Mouse (Mus musculus) G1E (cell line): ENCODE data around the gene Tcirg1. TPM values are rescaled to one million over a fixed set of nuclear protein-coding genes. Genes with fewer than 3 reads are reported as not detected.

ENCODE experiments used
- ATAC-seq: 2 replicates; pipeline ENCODE4 v1.8.0; 2016; ENCODE audit warnings: mild to moderate bottlenecking; ENCODE audit not compliant: insufficient number of reproducible peaks, poor library complexity, low FRiP score, severe bottlenecking; ENCODE audit errors: extremely low read depth
- DNase-seq: peaks from one replicate; pipeline ENCODE4 v3.0.0; 2012; ENCODE audit warnings: low spot score
- H3K27me3 ChIP-seq: 2 replicates; pipeline ENCODE4 v1.6.1; 2012; ENCODE audit warnings: mild to moderate bottlenecking, low read length, inconsistent platforms; ENCODE audit not compliant: insufficient read depth
- H3K36me3 ChIP-seq: replicated peaks from 2 replicates; pipeline ENCODE3; 2012; ENCODE audit warnings: mild to moderate bottlenecking, inconsistent platforms
- H3K4me1 ChIP-seq: 2 replicates; pipeline ENCODE4 v1.6.1; 2012; ENCODE audit warnings: low read depth, low read length, inconsistent platforms, mixed read lengths; ENCODE audit not compliant: insufficient read depth
- H3K4me3 ChIP-seq: 2 replicates; pipeline ENCODE4 v1.5.1; 2012; ENCODE audit warnings: low read depth, mild to moderate bottlenecking, inconsistent platforms, low read length, moderate library complexity, mixed read lengths
- H3K9me3 ChIP-seq: replicated peaks from 2 replicates; pipeline ENCODE4 v1.6.1; 2012; ENCODE audit warnings: inconsistent platforms
- CTCF ChIP-seq: IDR thresholded peaks from 2 replicates; pipeline ENCODE4 v1.5.1; 2012; ENCODE audit warnings: low read depth, low read length, inconsistent platforms, mixed read lengths
- GATA1 ChIP-seq: IDR thresholded peaks from 2 replicates; pipeline ENCODE4 v1.6.1; 2012; ENCODE audit warnings: borderline replicate concordance, low read length, inconsistent platforms, mixed read lengths
- GATA2 ChIP-seq: IDR thresholded peaks from 2 replicates; pipeline ENCODE4 v1.6.1; 2012; ENCODE audit warnings: low read depth, low read length, inconsistent platforms, borderline replicate concordance
- POLR2AphosphoS5 ChIP-seq: IDR thresholded peaks from 2 replicates; pipeline ENCODE4 v1.6.1; 2012; ENCODE audit warnings: low read depth, low read length, inconsistent platforms; ENCODE audit not compliant: insufficient replicate concordance
- TAL1 ChIP-seq: conservative IDR thresholded peaks from 2 replicates; pipeline ENCODE4 v1.6.1; 2012; ENCODE audit warnings: low read depth, low read length, inconsistent platforms, mixed read lengths
- polyA plus RNA-seq: library from polyadenylated mRNA; stranded (reverse); fragments of >175 nt; gene quantifications from 2 replicates; pipeline ENCODE4 v1.2.3, GENCODE M21; 2012
- total RNA-seq, 2 experiments: library from RNA; stranded (forward) in 1 of 2; stranded (reverse) in 1 of 2; fragments of 200-1000 nt in 1 of 2; fragments of >200 nt in 1 of 2; fragmentation: Nextera tagmentation in 1 of 2; gene quantifications; 2 replicates each; pipeline ENCODE4 v1.2.3; 2014 to 2017

Tcirg1 gene
- total and polyA plus RNA-seq, 3 experiments, result 30.7 to 43.9 (median 37.0) TPM

GRCm38 (mm10) chr19:3935896-3936850 lies 29.2 kb upstream of the Tcirg1 start:
- Histone ChIP-seq H3K36me3 (no peaks in the 10 kb centered on the region), H3K27me3 (peaks cover 22% of the 10 kb centered on the region), H3K4me1 (peaks cover 6% of the 10 kb centered on the region), H3K4me3 (peak overlapping the region; percentile 13; the same call in 1 of the 2 replicates), H3K9me3 (no peaks in the 10 kb centered on the region)
- no peak for ATAC-seq
- TF ChIP-seq GATA1 (no peak), POLR2AphosphoS5 (no peak), CTCF (no peak), GATA2 (no peak), TAL1 (no peak)
- DNase-seq, result no peak

GRCm38 (mm10) chr19:3935032-3935895 lies 28.3 kb upstream of the Tcirg1 start, which contains the start of gene Unc93b1:
TSS of gene Unc93b1 (plus strand) at chr19:3935186.
- Histone ChIP-seq H3K9me3 (no peaks in the 10 kb centered on the region), H3K4me3 (peak within 1 kb of the TSS; percentile 13; the same call in 1 of the 2 replicates), H3K4me1 (peaks cover 6% of the 10 kb centered on the region), H3K27me3 (peaks cover 27% of the 10 kb centered on the region), H3K36me3 (no peaks in the 10 kb centered on the region)
- no peak for ATAC-seq
- TF ChIP-seq POLR2AphosphoS5 (no peak), GATA2 (no peak), GATA1 (no peak), TAL1 (no peak), CTCF (no peak)
- no peak for DNase-seq

- Histone ChIP-seq H3K36me3 (no peaks in the 10 kb centered on the region), H3K4me3 (no peak overlapping the region), H3K9me3 (no peaks in the 10 kb centered on the region), H3K27me3 (peaks cover 51% of the 10 kb centered on the region), H3K4me1 (peaks cover 6% of the 10 kb centered on the region)
- DNase-seq, result no peak
- TF ChIP-seq CTCF (no peak), POLR2AphosphoS5 (no peak), GATA1 (no peak), TAL1 (no peak), GATA2 (no peak)
- ATAC-seq, result no peak
These were observed 24.8 kb upstream of the Tcirg1 start for GRCm38 (mm10) chr19:3931716-3932115.

- ATAC-seq (no peak), DNase-seq (no peak)
- H3K4me1 ChIP-seq, result no peaks in the 10 kb centered on the region; the same call in 1 of the 2 replicates
- no peak overlapping the region for H3K4me3 ChIP-seq
- no peaks in the 10 kb centered on the region for H3K36me3 ChIP-seq
- TF ChIP-seq POLR2AphosphoS5, result no peak
- TF ChIP-seq GATA1, result no peak
- TF ChIP-seq CTCF, result no peak
- TF ChIP-seq TAL1, result no peak
- no peak for TF ChIP-seq GATA2
- H3K9me3 ChIP-seq, result no peaks in the 10 kb centered on the region
- peaks cover 52% of the 10 kb centered on the region for H3K27me3 ChIP-seq
These were observed 23.5 kb upstream of the Tcirg1 start for GRCm38 (mm10) chr19:3930262-3931057.

GRCm38 (mm10) chr19:3929211-3929941 lies 22.4 kb upstream of the Tcirg1 start, which contains the start of gene Aldh3b1:
TSS of gene Aldh3b1 (minus strand) at chr19:3929808.
- H3K36me3 ChIP-seq, result no peaks in the 10 kb centered on the region
- H3K27me3 ChIP-seq, result peaks cover 54% of the 10 kb centered on the region
- DNase-seq (no peak), ATAC-seq (no peak)
- H3K4me3 ChIP-seq, result no peak within 1 kb of the TSS
- H3K9me3 ChIP-seq, result no peaks in the 10 kb centered on the region
- TF ChIP-seq GATA2, result no peak
- no peak for TF ChIP-seq TAL1
- no peak for TF ChIP-seq GATA1
- no peak for TF ChIP-seq POLR2AphosphoS5
- no peak for TF ChIP-seq CTCF
- no peaks in the 10 kb centered on the region; the same call in 1 of the 2 replicates for H3K4me1 ChIP-seq
